Mouse (Mus musculus) forebrain, embryonic 15.5 days (tissue): ENCODE results near the gene Gda. TPM values are rescaled to one million over a fixed set of nuclear protein-coding genes. Genes with fewer than 3 reads are reported as not detected.

Source experiments
- ATAC-seq: fragments of 200-750 bp; cut with Nextera tagmentation; replicated peaks from 2 replicates; pipeline ENCODE4 v1.8.0; 2017; ENCODE audit warnings: mild to moderate bottlenecking, moderate TSS enrichment, moderate library complexity
- H3K27ac ChIP-seq: fragments of 300-500 bp; sonication (generic); replicated peaks from 2 replicates; pipeline ENCODE4 v1.5.1; 2015; ENCODE audit warnings: mild to moderate bottlenecking, inconsistent platforms
- H3K27me3 ChIP-seq: fragments of 300-500 bp; sonication (generic); 2 replicates; pipeline ENCODE4 v1.6.1; 2015; ENCODE audit warnings: inconsistent platforms
- H3K36me3 ChIP-seq: fragments of 300-500 bp; sonication (generic); 2 replicates; pipeline ENCODE4 v1.6.1; 2015; ENCODE audit warnings: mild to moderate bottlenecking, inconsistent platforms
- H3K4me1 ChIP-seq: fragments of 300-500 bp; sonication (generic); 2 replicates; pipeline ENCODE4 v1.6.1; 2015; ENCODE audit warnings: inconsistent platforms
- H3K4me2 ChIP-seq: fragments of 300-500 bp; sonication (generic); replicated peaks from 2 replicates; pipeline ENCODE4 v1.6.1; 2015; ENCODE audit warnings: mild to moderate bottlenecking, inconsistent platforms
- H3K4me3 ChIP-seq: fragments of 300-500 bp; sonication (generic); 2 replicates; pipeline ENCODE4 v1.5.1; 2015; ENCODE audit warnings: mild to moderate bottlenecking, inconsistent platforms
- H3K9ac ChIP-seq: fragments of 300-500 bp; sonication (generic); replicated peaks from 2 replicates; pipeline ENCODE4 v1.6.1; 2015; ENCODE audit warnings: mild to moderate bottlenecking, inconsistent platforms
- H3K9me3 ChIP-seq: fragments of 300-500 bp; sonication (generic); 2 replicates; pipeline ENCODE4 v1.6.1; 2016; ENCODE audit warnings: inconsistent platforms
- WGBS: fragments of 180-500 bp; shearing (Covaris S2); methylation state at CpG from one replicate; pipeline ENCODE4 v1.1.7; 2015; ENCODE audit warnings: mixed read lengths; 5-methylcytosine and 5-hydroxymethylcytosine counted together
- polyA plus RNA-seq: library from polyadenylated mRNA; unstranded; fragments of >200 nt; fragmentation: Nextera tagmentation; extraction: Ambion mirVana; gene quantifications from 2 replicates; pipeline ENCODE4 v1.2.1, GENCODE M21; 2015

Gene Gda
- polyA plus RNA-seq, 1 experiment from 2014 or later, result 2.7 TPM

DNA sequence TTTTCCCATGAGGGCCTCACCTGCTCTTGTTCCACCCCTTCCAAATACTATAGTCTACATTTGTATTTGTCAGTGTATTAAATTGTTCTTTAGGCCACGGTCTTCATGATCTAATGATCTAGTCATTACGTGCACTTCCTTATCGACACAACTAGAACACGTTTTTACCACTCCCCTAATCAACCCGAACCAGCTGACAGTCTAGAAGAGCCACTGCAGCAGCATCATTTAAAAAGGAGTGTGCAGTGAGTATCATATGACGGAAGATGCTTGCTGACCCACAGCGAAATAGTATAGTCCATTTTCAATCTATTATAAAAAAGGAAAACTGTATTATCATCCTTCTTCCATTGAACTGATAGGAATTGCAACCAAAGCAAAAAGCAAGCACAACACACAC, 82.3 kb downstream of the Gda start:
- no peak overlapping the region for H3K27ac ChIP-seq
- no peaks in the 10 kb centered on the region for H3K27me3 ChIP-seq
- H3K36me3 ChIP-seq, result no peaks in the 10 kb centered on the region
- no peak overlapping the region for H3K4me2 ChIP-seq
- ATAC-seq, result no peak
- no peaks in the 10 kb centered on the region for H3K9me3 ChIP-seq
- no peak overlapping the region for H3K4me3 ChIP-seq
- no peaks in the 10 kb centered on the region for H3K4me1 ChIP-seq
- H3K9ac ChIP-seq, result no peak overlapping the region
- 94% methylated on average over 7 of the region's 7 CpGs for WGBS

DNA sequence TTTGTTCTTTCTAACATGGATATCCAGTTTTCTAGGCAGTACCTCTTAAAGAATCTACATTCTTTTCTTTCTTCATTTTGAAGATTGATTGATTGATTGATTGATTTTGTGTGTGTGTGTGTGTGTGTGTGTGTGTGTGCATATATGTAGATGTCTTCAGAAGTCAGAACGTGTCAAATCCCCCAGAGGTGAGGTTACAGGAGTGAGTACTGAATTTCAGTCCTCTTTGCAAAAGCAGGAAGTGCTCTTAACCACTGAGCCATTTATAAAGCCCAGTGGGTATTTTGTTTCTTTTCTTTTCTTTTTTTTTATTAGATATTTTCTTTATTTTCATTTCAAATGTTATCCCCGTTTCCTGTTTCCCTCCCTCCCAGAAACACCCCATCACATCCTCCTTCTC, 86.4 kb downstream of the Gda start:
- no peak for ATAC-seq
- H3K27ac ChIP-seq, result no peak overlapping the region
- no peaks in the 10 kb centered on the region for H3K27me3 ChIP-seq
- no peak overlapping the region for H3K4me2 ChIP-seq
- H3K4me3 ChIP-seq, result no peak overlapping the region
- 69% methylated on average over 2 of the region's 2 CpGs for WGBS
- no peaks in the 10 kb centered on the region for H3K4me1 ChIP-seq
- no peaks in the 10 kb centered on the region for H3K36me3 ChIP-seq
- H3K9ac ChIP-seq, result no peak overlapping the region
- no peaks in the 10 kb centered on the region for H3K9me3 ChIP-seq

DNA sequence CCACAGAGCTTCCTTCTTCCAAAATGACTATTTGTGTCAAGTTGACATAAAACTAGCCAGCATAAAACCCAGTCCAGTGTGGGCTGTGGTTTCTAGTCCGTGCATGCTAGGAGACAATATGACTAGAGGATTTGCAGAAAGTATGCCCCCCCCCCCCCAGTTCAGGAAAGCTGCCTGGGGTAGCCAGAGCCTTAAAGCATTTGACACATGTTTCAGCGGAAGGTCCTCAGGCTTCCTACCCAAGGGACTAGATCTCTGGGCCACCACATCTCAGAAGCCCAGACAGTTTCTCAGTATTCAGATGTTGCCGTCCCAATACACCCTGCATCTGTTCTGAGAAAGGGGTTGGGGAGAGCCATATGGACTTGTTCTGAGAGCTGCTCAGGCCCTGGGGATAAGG, 89.0 kb downstream of the Gda start:
- no peaks in the 10 kb centered on the region for H3K4me1 ChIP-seq
- WGBS, result 82% methylated on average over 3 of the region's 3 CpGs
- no peak for ATAC-seq
- no peak overlapping the region for H3K4me3 ChIP-seq
- no peak overlapping the region for H3K9ac ChIP-seq
- H3K9me3 ChIP-seq, result no peaks in the 10 kb centered on the region
- H3K27ac ChIP-seq, result no peak overlapping the region
- no peaks in the 10 kb centered on the region for H3K27me3 ChIP-seq
- no peaks in the 10 kb centered on the region for H3K36me3 ChIP-seq
- H3K4me2 ChIP-seq, result no peak overlapping the region

DNA sequence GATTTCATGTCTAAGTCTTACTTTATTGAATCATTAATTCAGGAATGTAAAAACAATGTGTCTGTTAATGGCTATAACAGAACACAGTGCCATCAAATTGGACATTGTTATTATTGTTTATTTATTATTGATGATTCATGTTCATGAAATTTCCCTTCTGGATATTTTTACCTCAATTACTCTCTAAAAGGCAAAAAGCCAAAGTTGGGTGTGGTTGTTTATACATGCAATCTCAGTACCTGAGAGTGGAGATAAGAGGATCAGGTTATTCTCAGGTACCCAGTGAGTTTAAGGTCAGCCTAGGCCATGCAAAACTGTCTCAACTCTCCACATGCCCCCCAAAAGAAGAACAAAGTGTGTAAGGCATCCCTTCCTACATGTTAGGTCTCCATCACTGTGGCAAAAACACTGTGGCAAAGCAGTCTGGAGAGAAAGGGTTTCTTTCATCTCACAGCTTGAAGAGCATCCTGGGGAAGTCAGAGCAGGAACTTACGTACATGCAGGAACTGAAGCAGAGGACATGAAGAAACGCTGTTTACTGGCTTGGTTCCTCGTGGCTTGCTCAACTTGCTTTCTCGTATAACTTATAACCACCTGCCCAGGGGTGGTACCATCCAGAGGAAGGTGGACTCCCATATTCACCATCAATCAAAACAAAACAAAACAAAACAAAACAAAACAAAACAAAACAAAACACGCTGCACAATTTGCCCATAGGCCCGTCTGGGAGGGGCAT, 89.6 kb downstream of the Gda start:
- H3K27me3 ChIP-seq, result no peaks in the 10 kb centered on the region
- no peaks in the 10 kb centered on the region for H3K4me1 ChIP-seq
- H3K27ac ChIP-seq, result no peak overlapping the region
- no peak overlapping the region for H3K4me2 ChIP-seq
- no peak for ATAC-seq
- no peak overlapping the region for H3K9ac ChIP-seq
- H3K36me3 ChIP-seq, result no peaks in the 10 kb centered on the region
- no peak overlapping the region for H3K4me3 ChIP-seq
- 83% methylated on average over 6 of the region's 6 CpGs for WGBS
- no peaks in the 10 kb centered on the region for H3K9me3 ChIP-seq

DNA sequence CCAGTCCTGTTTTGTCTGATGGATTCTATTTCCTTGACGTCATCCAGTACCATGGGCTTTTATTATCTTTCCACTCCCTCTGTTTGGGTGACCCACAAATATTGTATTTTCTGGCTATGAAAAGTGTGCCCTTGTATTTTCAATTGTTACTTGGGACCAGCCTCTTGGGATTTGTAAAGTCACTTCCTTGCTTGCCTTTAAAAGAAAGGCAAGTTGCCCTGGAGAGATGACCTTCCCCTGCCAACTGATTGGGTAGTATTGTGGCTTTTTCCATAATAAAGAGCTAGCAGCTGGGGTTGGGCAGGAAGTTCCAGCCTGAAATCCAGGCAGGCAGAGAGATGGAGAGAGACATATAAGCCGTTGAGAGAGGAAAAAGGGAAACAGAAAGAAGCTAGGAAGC, 91.5 kb downstream of the Gda start:
- Histone ChIP-seq H3K4me3 (no peak overlapping the region), H3K27me3 (no peaks in the 10 kb centered on the region), H3K4me2 (no peak overlapping the region), H3K4me1 (no peaks in the 10 kb centered on the region), H3K9ac (no peak overlapping the region), H3K27ac (no peak overlapping the region), H3K9me3 (no peaks in the 10 kb centered on the region), H3K36me3 (no peaks in the 10 kb centered on the region)
- no peak for ATAC-seq
- 71% methylated on average over 2 of the region's 2 CpGs for WGBS

DNA sequence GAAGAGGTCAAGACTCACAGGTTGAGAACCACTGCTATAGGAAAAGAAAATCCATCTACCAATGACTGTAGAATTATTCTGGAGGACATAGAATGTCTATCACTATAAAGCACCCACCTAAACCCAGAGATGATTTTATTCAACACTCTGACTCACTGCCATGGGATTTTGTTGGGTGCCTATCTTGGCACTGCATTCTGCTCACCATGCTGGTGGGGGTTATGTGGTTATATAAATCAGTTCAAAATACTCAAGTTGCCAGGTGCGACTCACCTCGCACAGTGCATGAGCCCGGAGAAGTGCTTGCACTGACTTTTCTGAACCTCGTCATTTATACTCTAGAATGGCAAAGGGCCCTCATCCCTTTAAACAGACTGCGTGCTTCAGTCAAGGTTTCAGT, 94.0 kb downstream of the Gda start:
- H3K27me3 ChIP-seq, result no peaks in the 10 kb centered on the region
- no peak overlapping the region for H3K4me3 ChIP-seq
- 89% methylated on average over 5 of the region's 5 CpGs for WGBS
- ATAC-seq, result no peak
- H3K9me3 ChIP-seq, result no peaks in the 10 kb centered on the region
- no peaks in the 10 kb centered on the region for H3K4me1 ChIP-seq
- H3K36me3 ChIP-seq, result no peaks in the 10 kb centered on the region
- no peak overlapping the region for H3K9ac ChIP-seq
- H3K27ac ChIP-seq, result no peak overlapping the region
- H3K4me2 ChIP-seq, result no peak overlapping the region

DNA sequence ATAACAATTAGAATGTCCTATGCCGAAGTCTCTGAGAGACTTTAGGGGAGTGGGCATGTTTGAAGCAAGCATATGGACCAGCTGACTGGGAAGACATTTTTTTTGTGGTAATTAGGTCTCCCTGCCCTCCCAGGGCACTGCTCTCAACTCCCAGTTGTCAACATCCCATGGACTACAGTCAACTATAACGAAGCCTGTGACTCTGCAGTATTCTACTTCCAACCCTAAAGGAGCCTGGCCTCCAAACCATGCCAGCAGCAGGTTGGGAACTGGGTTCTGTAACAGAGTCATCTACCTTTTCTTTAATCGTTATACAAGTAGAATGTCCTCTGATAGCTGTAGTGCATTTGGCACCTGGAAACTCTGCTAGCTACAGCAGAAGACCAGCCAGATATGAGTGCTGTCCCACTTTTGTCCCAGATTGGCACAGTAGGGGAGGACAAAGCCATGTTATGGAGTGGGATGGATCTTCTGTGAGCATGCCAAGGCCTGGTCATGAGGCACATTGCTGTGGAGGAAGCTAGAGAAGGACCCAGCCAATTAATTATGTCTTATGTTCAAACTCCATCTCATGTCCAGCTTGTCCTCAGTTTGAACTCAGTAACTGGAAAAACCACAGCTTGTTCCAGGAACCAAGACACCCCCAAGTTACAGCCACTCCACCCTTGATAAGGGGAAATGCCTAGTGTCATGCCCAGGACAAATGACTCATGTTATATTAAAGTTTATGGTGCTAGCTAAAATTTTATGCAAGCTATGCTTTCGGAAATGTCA, 96.6 kb downstream of the Gda start:
- H3K4me2 ChIP-seq, result no peak overlapping the region
- H3K9ac ChIP-seq, result no peak overlapping the region
- no peaks in the 10 kb centered on the region for H3K4me1 ChIP-seq
- H3K9me3 ChIP-seq, result no peaks in the 10 kb centered on the region
- H3K27ac ChIP-seq, result no peak overlapping the region
- no peak for ATAC-seq
- H3K27me3 ChIP-seq, result no peaks in the 10 kb centered on the region
- H3K36me3 ChIP-seq, result no peaks in the 10 kb centered on the region
- no peak overlapping the region for H3K4me3 ChIP-seq
- 89% methylated on average over 4 of the region's 4 CpGs for WGBS

DNA sequence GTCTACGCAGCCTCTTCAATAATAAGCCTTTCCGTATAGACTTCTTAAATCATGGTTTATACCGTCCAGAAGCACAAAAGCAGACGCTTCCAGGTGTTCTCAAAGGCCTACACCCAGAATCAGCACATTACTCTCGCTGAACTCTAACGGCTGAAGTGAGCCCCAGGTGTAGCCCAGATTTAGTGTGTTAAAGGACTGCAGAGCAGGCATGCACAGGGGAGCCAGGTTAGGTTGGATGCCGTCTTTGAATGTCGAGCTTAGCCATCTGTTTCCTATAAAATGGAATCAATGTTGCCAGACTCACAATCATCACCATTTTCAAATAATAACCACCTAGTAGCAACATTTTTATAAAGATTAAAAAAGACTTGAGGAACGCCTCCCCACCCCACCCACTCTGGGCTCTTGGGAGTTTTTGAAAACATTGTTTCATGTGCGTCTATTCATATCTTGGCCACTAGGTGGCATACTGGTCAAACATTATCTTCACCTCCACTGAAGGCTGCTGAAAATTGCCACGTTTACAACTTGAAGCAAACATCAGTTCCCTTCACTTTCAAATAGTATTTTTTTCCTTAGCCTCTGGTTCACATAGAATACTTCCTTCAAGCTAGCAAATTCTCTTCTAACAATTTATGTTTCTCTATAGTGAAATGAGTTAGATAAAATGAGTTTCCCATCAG, 100.0 kb downstream of the Gda start:
- H3K9ac ChIP-seq, result no peak overlapping the region
- peak; percentile 78 for ATAC-seq
- no peaks in the 10 kb centered on the region for H3K27me3 ChIP-seq

DNA sequence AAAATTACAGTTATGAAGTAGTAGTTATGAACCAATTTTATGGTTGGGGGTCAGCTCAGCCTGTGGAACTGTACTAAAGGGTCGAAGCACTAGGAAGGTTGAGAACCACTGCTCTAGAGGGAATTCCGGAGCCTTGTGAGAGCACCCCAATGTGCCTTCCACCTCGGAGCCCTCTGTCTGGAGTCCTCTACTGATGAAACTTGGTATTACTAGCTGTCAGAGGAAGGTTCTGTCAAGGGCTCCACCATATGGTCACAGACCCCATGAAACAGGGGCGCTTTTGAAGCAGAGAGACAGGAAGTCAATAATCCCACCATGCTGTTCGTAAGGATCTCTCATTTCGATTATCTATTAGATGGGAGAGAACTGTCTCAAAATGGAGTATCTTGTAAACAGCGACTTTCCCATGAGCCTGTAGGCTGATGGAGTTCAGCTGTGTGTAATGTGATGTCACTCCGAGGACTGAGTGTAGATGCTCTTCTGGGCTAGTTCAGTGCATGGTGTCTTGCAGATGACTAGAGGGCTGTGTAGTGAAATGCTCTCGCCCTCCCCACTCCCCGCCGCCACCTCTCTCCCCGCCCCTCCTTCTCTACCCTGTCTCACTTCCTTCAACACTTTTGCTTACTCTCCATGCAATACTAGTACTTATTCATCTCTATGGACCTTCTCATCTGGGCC, 100.7 kb downstream of the Gda start:
- no peaks in the 10 kb centered on the region for H3K36me3 ChIP-seq
- no peaks in the 10 kb centered on the region for H3K9me3 ChIP-seq
- ATAC-seq, result peak; percentile 36; the same call in 1 of the 2 replicates
- no peak overlapping the region for H3K4me2 ChIP-seq
- no peak overlapping the region for H3K9ac ChIP-seq
- 83% methylated on average over 12 of the region's 12 CpGs for WGBS
- H3K4me3 ChIP-seq, result no peak overlapping the region
- no peak overlapping the region for H3K27ac ChIP-seq
- H3K4me1 ChIP-seq, result no peaks in the 10 kb centered on the region
- no peaks in the 10 kb centered on the region for H3K27me3 ChIP-seq

More for the DNA sequence above, 100.0 kb downstream of the Gda start:
- no peaks in the 10 kb centered on the region for H3K9me3 ChIP-seq
- H3K4me2 ChIP-seq, result no peak overlapping the region
- WGBS, result 53% methylated on average over 11 of the region's 11 CpGs
- no peaks in the 10 kb centered on the region for H3K36me3 ChIP-seq
- H3K4me1 ChIP-seq, result no peaks in the 10 kb centered on the region
- no peak overlapping the region for H3K4me3 ChIP-seq
- H3K27ac ChIP-seq, result no peak overlapping the region

DNA sequence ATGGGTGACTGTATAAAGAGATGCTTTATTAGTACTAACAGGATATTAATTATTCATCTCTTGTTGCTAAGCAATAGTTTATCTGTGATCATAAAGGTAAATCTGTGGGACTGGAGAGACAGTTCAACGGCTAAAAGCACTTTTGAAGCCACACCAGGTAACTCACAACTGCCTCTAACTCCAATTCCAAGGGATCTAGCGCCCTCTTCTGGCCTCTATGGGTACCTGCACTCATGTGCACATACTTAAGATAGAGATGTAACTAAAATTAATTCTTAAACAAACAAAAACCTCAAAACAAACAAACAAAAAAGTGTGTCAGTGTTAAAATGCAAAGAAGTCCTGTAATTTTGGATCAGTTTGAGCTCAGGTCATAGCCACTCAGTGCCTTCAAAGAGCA, 101.9 kb downstream of the Gda start:
- Histone ChIP-seq H3K4me1 (no peaks in the 10 kb centered on the region), H3K27me3 (no peaks in the 10 kb centered on the region), H3K4me2 (no peak overlapping the region), H3K36me3 (no peaks in the 10 kb centered on the region), H3K27ac (no peak overlapping the region), H3K9me3 (no peaks in the 10 kb centered on the region), H3K9ac (no peak overlapping the region), H3K4me3 (no peak overlapping the region)
- ATAC-seq, result no peak
- WGBS, result 55% methylated on average over 2 of the region's 2 CpGs

DNA sequence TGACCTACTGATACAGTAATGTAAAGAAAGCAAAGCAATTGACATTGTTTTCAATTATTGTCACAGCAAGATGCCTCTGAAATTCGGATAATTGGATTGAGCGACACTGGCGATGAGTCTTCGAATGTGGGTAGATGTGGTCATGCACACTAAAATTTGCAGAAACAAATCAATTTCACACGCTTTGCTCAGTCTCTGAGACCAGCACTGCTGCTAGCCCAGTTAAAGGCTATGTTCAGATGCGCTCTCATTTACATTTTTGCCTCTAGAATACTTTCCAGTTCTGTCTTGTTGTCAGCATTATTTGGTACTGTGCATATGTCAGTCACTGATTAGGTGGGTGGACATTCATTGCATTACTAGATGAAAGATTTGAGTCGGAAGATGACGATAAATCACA, 102.5 kb downstream of the Gda start:
- H3K4me3 ChIP-seq, result no peak overlapping the region
- ATAC-seq, result no peak
- H3K9me3 ChIP-seq, result no peaks in the 10 kb centered on the region
- no peaks in the 10 kb centered on the region for H3K27me3 ChIP-seq
- H3K9ac ChIP-seq, result no peak overlapping the region
- no peaks in the 10 kb centered on the region for H3K4me1 ChIP-seq
- WGBS, result 94% methylated on average over 8 of the region's 8 CpGs
- H3K36me3 ChIP-seq, result no peaks in the 10 kb centered on the region
- H3K4me2 ChIP-seq, result no peak overlapping the region
- H3K27ac ChIP-seq, result no peak overlapping the region

DNA sequence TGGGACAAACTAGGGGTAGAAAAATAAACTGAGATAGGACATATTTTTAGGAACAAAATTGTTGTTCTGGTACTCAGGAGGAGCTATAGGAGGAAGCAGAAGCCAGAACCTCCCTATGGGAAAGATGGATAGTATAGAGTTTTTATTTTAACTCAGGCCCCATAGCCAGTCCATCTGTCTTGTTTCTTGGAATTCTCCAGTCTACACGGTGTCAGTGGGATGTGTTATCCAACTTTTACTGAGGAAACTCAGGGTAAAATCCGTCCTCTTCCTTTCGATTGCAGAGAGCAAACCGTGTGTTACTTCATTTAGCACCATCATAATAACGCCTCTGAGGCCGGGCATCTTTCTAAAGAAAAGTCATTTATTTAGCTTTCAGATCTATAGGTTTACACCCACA, 104.1 kb downstream of the Gda start:
- H3K4me3 ChIP-seq, result no peak overlapping the region
- H3K27ac ChIP-seq, result no peak overlapping the region
- no peaks in the 10 kb centered on the region for H3K27me3 ChIP-seq
- H3K4me1 ChIP-seq, result no peaks in the 10 kb centered on the region
- H3K4me2 ChIP-seq, result no peak overlapping the region
- 93% methylated on average over 6 of the region's 6 CpGs for WGBS
- H3K9ac ChIP-seq, result no peak overlapping the region
- ATAC-seq, result no peak
- no peaks in the 10 kb centered on the region for H3K9me3 ChIP-seq
- H3K36me3 ChIP-seq, result no peaks in the 10 kb centered on the region
